Mouse (Mus musculus) retina, postnatal 7 days (tissue): ENCODE measurements around the gene Zbtb22.
A peak's percentile ranks its signal among the peaks of the same experiment; 100 is the strongest.

Experiments used
- DNase-seq: peaks from one replicate; pipeline ENCODE4 v3.0.0-alpha.2; 2012; ENCODE audit warnings: low read depth, low spot score

Gene Zbtb22

GRCm38 (mm10) chr17:33965082-33965845, 49.6 kb downstream of the Zbtb22 start:
- no peak for DNase-seq

- DNase-seq, result no peak
Measured at GRCm38 (mm10) chr17:33965846-33966550, 50.3 kb downstream of the Zbtb22 start.

GRCm38 (mm10) chr17:33968489-33968888, 52.8 kb downstream of the Zbtb22 start:
- peak; percentile 82 for DNase-seq
